Comparison of ENCODE assay signal across 21 mouse cellular contexts in the genomic region with DNA sequence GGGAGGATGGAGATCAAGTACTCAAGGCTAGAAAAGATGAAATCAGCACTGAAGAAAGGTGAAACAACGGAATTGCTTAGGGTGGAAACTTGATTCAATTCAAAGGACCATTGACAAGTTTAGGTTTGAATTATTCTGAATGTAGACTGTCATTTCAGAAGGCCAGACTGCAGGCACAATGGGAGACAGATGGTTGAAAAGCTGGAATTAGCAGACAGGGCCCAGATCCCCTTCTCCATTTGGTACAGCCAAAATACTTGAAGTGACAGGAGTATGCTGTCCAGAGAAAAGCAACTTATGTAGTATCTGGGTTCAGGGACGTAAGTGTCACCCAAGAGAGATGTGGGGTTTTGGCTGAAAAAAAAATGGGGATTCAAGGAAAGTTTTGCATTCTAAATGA. TPM values are rescaled to one million over a fixed set of nuclear protein-coding genes. Genes with fewer than 3 reads are reported as not detected.
DNase-seq lines count a peak whose midpoint lies in the region; ATAC-seq and TF ChIP-seq lines count a peak whose summit lies in the region.
"Had no signal": no experiment of that assay in that cellular context is flagged by ENCODE, and none has a peak within 500 bp of the region (broad histone marks: within the 10 kb centered on the region; RNA-seq: fewer than 3 reads in every experiment).

No protein-coding gene starts in this region.

- peak overlapping the region; percentile 61 for H3K27ac ChIP-seq in forebrain, embryonic 16.5 days (ENCODE audit: low read length)
- no peak overlapping the region for H3K27ac ChIP-seq in forebrain, embryonic 12.5 days
- H3K27ac ChIP-seq in layer of hippocampus, adult 2 months = peak overlapping the region; percentile 24
- H3K27ac ChIP-seq: embryonic facial prominence, embryonic 15.5 days; forebrain, embryonic 10.5 days; gastrocnemius, adult 2 months; hindbrain, embryonic 15.5 days had no signal

- H3K4me2 ChIP-seq in forebrain, embryonic 16.5 days (ENCODE audit: low read length) = no peak overlapping the region
- no peak overlapping the region for H3K4me2 ChIP-seq in forebrain, embryonic 12.5 days
- H3K4me2 ChIP-seq: embryonic facial prominence, embryonic 15.5 days; heart, embryonic 12.5 days; hindbrain, embryonic 15.5 days had no signal

- ATAC-seq in forebrain, embryonic 16.5 days = 0 out of 2 replicates have a peak, but pooled peaks have one; percentile 40
- no peak for ATAC-seq in forebrain, embryonic 12.5 days (ENCODE audit: low FRiP score)
- no peak for ATAC-seq in megakaryocyte progenitor cell, adult 5-6 weeks (replicated peaks; ENCODE audit: poor library complexity)

- H3K36me3 ChIP-seq in forebrain, embryonic 16.5 days (ENCODE audit: control insufficient read depth, insufficient read depth) = no peaks in the 10 kb centered on the region
- H3K36me3 ChIP-seq in forebrain, embryonic 12.5 days (replicated peaks) = no peaks in the 10 kb centered on the region
- H3K36me3 ChIP-seq: embryonic facial prominence, embryonic 15.5 days; forebrain, embryonic 10.5 days; heart, embryonic 12.5 days; hindbrain, embryonic 15.5 days had no signal

- H3K4me3 ChIP-seq in forebrain, embryonic 16.5 days (replicated peaks; ENCODE audit: low read length) = no peak overlapping the region
- no peak overlapping the region for H3K4me3 ChIP-seq in forebrain, embryonic 12.5 days (replicated peaks)
- H3K4me3 ChIP-seq in layer of hippocampus, adult 2 months = no peak overlapping the region
- H3K4me3 ChIP-seq: embryonic facial prominence, embryonic 15.5 days; erythroblast, embryonic 14.5 days; forebrain, embryonic 10.5 days; gastrocnemius, adult 2 months; heart, embryonic 12.5 days; hindbrain, embryonic 15.5 days had no signal

- no peaks in the 10 kb centered on the region for H3K27me3 ChIP-seq in forebrain, embryonic 16.5 days (replicated peaks; ENCODE audit: control insufficient read depth, insufficient read depth, low read length)
- no peaks in the 10 kb centered on the region for H3K27me3 ChIP-seq in forebrain, embryonic 12.5 days
- H3K27me3 ChIP-seq: embryonic facial prominence, embryonic 15.5 days; heart, embryonic 12.5 days; hindbrain, embryonic 15.5 days had no signal

- peak; percentile 42 for DNase-seq in brain, adult 2 months (ENCODE audit: low read depth, low spot score)
- peak; percentile 27 to 60 for DNase-seq in layer of hippocampus, adult 2 months (ENCODE audit: low spot score in 2 of 2)
- peak; percentile 10 to 14 for DNase-seq in layer of hippocampus, postnatal 25 days (ENCODE audit: extremely low spot score in 1 of 2, low spot score in 1 of 2)
- no peak for DNase-seq in thymus, postnatal 25 days
- DNase-seq in left cerebral cortex, adult 9 months (ENCODE audit: low spot score in 2 of 2) = no peak
- DNase-seq: adrenal gland, postnatal 10 days; cerebellum, adult 2 months; cerebellum, postnatal 10 days; embryo, embryonic 11 days; gastrocnemius, adult 2 months; gastrocnemius, postnatal 25 days; heart, postnatal 36 days had no signal

- no peaks in the 10 kb centered on the region for H3K9me3 ChIP-seq in forebrain, embryonic 16.5 days (ENCODE audit: control insufficient read depth, low read length)
- H3K9me3 ChIP-seq in forebrain, embryonic 12.5 days = no peaks in the 10 kb centered on the region
- H3K9me3 ChIP-seq: embryonic facial prominence, embryonic 15.5 days; forebrain, embryonic 10.5 days; heart, embryonic 12.5 days; hindbrain, embryonic 15.5 days had no signal

- 65% methylated on average over 2 of the region's 2 CpGs for WGBS in forebrain, embryonic 16.5 days
- 73% methylated on average over 2 of the region's 2 CpGs for WGBS in forebrain, embryonic 12.5 days

- TF ChIP-seq CTCF in layer of hippocampus, adult 2 months (conservative IDR thresholded peaks at IDR 0.05) = no peak

- H3K4me1 ChIP-seq in forebrain, embryonic 16.5 days (replicated peaks; ENCODE audit: control insufficient read depth, insufficient read depth, low read length) = 0 out of 2 replicates have a peak, but pooled peaks cover 2% of the 10 kb centered on the region
- no peaks in the 10 kb centered on the region for H3K4me1 ChIP-seq in forebrain, embryonic 12.5 days
- H3K4me1 ChIP-seq: embryonic facial prominence, embryonic 15.5 days; forebrain, embryonic 10.5 days; heart, embryonic 12.5 days; hindbrain, embryonic 15.5 days had no signal

- H3K9ac ChIP-seq in forebrain, embryonic 16.5 days (replicated peaks; ENCODE audit: low read depth, low read length) = no peak overlapping the region
- no peak overlapping the region for H3K9ac ChIP-seq in forebrain, embryonic 12.5 days
- H3K9ac ChIP-seq: embryonic facial prominence, embryonic 15.5 days; heart, embryonic 12.5 days; hindbrain, embryonic 15.5 days had no signal

RNA-seq across cellular contexts. Expression of a gene that starts 57.3 kb away (rescaled TPM):
- 0.55 and 0.95 TPM in 2 replicates for polyA plus RNA-seq in forebrain, embryonic 16.5 days (2015; fragmentation: Nextera tagmentation; extraction: Ambion mirVana)
- 0.23 and 0.38 TPM in 2 replicates for polyA plus RNA-seq in forebrain, embryonic 12.5 days (2016; fragmentation: Nextera tagmentation; extraction: Ambion mirVana)
- total RNA-seq in layer of hippocampus, adult 2 months (2021) = 1 to 10 TPM; 9.4 to 9.5 TPM
- total RNA-seq in layer of hippocampus, postnatal 25 days (2021) = 1 to 10 TPM; 9.4 to 9.8 TPM
- 120 and 124 TPM in 2 replicates for total RNA-seq in megakaryocyte progenitor cell, adult 5-6 weeks (2015)
- 111 and 122 TPM in 2 replicates for total RNA-seq in megakaryocyte progenitor cell, adult 5-6 weeks (2017)
- polyA plus RNA-seq: C2C12 had no signal

Comparison
In these comparisons a context has a peak if more than half of its experiments do, and no peak if none do; other contexts are left out.
1. DNase-seq: peak in brain, adult 2 months (single experiment), layer of hippocampus, adult 2 months (2 of 2) and layer of hippocampus, postnatal 25 days (2 of 2); none in thymus, postnatal 25 days (single experiment) and left cerebral cortex, adult 9 months (0 of 2).
2. RNA of a gene that starts 57.3 kb away (total RNA-seq): 111 to 124 TPM in megakaryocyte progenitor cell, adult 5-6 weeks; 9.4 to 9.8 TPM in layer of hippocampus, postnatal 25 days and 9.4 to 9.5 TPM in layer of hippocampus, adult 2 months; every median in the first group is over 10 times any median in the second.